Mouse (Mus musculus) heart, postnatal 0 days (tissue): Measurements from ENCODE around the gene Txndc17. TPM values are rescaled to one million over a fixed set of nuclear protein-coding genes. Genes with fewer than 3 reads are reported as not detected.

Experiments used
- ATAC-seq: fragments of 200-750 bp; cut with Nextera tagmentation; 2 replicates; pipeline ENCODE4 v1.8.0; 2017; ENCODE audit warnings: low read depth, moderate number of reproducible peaks, moderate library complexity; ENCODE audit not compliant: insufficient read depth
- DNase-seq: peaks from one replicate; pipeline ENCODE4 v3.0.0-alpha.2; 2016; ENCODE audit warnings: low spot score
- H3K27ac ChIP-seq: fragments of 300-500 bp; sonication (generic); 2 replicates; pipeline ENCODE4 v1.5.1; 2014; ENCODE audit warnings: low read depth, mild to moderate bottlenecking
- H3K27me3 ChIP-seq: fragments of 300-500 bp; sonication (generic); 2 replicates; pipeline ENCODE4 v1.6.1; 2014; ENCODE audit warnings: low read length, mixed read lengths; ENCODE audit not compliant: control insufficient read depth, insufficient read depth
- H3K36me3 ChIP-seq: fragments of 300-500 bp; sonication (generic); replicated peaks from 2 replicates; pipeline ENCODE4 v1.6.1; 2014; ENCODE audit warnings: low read length, mixed read lengths; ENCODE audit not compliant: control insufficient read depth, insufficient read depth
- H3K4me1 ChIP-seq: fragments of 300-500 bp; sonication (generic); 2 replicates; pipeline ENCODE4 v1.6.1; 2014; ENCODE audit warnings: antibody characterized with exemption; ENCODE audit not compliant: control insufficient read depth, insufficient read depth
- H3K4me2 ChIP-seq: fragments of 300-500 bp; sonication (generic); 2 replicates; pipeline ENCODE4 v1.6.1; 2014; ENCODE audit warnings: low read depth, mild to moderate bottlenecking, low read length, moderate library complexity
- H3K4me3 ChIP-seq: fragments of 300-500 bp; sonication (generic); 2 replicates; pipeline ENCODE4 v1.5.1; 2014; ENCODE audit warnings: low read depth, low read length
- H3K9ac ChIP-seq: fragments of 300-500 bp; sonication (generic); replicated peaks from 2 replicates; pipeline ENCODE4 v1.6.1; 2014; ENCODE audit warnings: low read depth, low read length, mixed read lengths
- H3K9me3 ChIP-seq: fragments of 300-500 bp; sonication (generic); replicated peaks from 2 replicates; pipeline ENCODE4 v1.6.1; 2016; ENCODE audit warnings: low read length; ENCODE audit not compliant: control insufficient read depth
- CTCF ChIP-seq: IDR thresholded peaks from 2 replicates; pipeline ENCODE4 v1.5.1; 2016; ENCODE audit warnings: antibody characterized with exemption, control low read depth, low read depth
- EP300 ChIP-seq: IDR thresholded peaks from 2 replicates; pipeline ENCODE4 v1.6.1; 2016; ENCODE audit warnings: antibody characterized with exemption, low read depth
- WGBS: fragments of 180-500 bp; shearing (Covaris S2); extraction: QIAGEN DNeasy Blood & Tissue Kit; methylation state at CpG from one replicate; pipeline ENCODE4 v1.1.7; 2014; 5-methylcytosine and 5-hydroxymethylcytosine counted together
- polyA plus RNA-seq: library from polyadenylated mRNA; unstranded; fragments of >200 nt; fragmentation: Nextera tagmentation; extraction: Ambion mirVana; gene quantifications from 2 replicates; pipeline ENCODE4 v1.2.1, GENCODE M21; 2015
- total RNA-seq: library from RNA; depleted of rRNA; stranded (reverse); fragments of >200 nt; gene quantifications from 2 replicates; pipeline ENCODE4 v1.2.3, GENCODE M21; 2014; ENCODE audit warnings: low replicate concordance

Txndc17 gene
- total and polyA plus RNA-seq, 2 experiments from 2014 or later, result 62.9 to 151 TPM

- H3K9ac ChIP-seq, result no peak overlapping the region
- no peak for ATAC-seq
- no peaks in the 10 kb centered on the region for H3K27me3 ChIP-seq
- H3K4me2 ChIP-seq, result no peak overlapping the region
- WGBS, result 59% methylated on average over 4 of the region's 4 CpGs
- H3K36me3 ChIP-seq, result no peaks in the 10 kb centered on the region; the same call in 1 of the 2 replicates
- H3K9me3 ChIP-seq, result no peaks in the 10 kb centered on the region
- H3K27ac ChIP-seq, result no peak overlapping the region
- no peak for DNase-seq
- TF ChIP-seq CTCF (no peak), EP300 (no peak)
- no peak overlapping the region for H3K4me3 ChIP-seq
- H3K4me1 ChIP-seq, result no peaks in the 10 kb centered on the region
Measured at GRCm38 (mm10) chr11:72223414-72223813, 16.1 kb downstream of the Txndc17 start.

GRCm38 (mm10) chr11:72224865-72225264 is 17.5 kb downstream of the Txndc17 start:
- DNase-seq (peak; percentile 63), ATAC-seq (peak; percentile 63)
- Histone ChIP-seq H3K27me3 (no peaks in the 10 kb centered on the region), H3K4me1 (no peaks in the 10 kb centered on the region), H3K9me3 (no peaks in the 10 kb centered on the region), H3K27ac (no peak overlapping the region), H3K4me2 (no peak overlapping the region), H3K36me3 (no peaks in the 10 kb centered on the region), H3K9ac (no peak overlapping the region), H3K4me3 (no peak overlapping the region)
- TF ChIP-seq CTCF (peak; percentile 93), EP300 (no peak)
- WGBS, result 9% methylated on average over 5 of the region's 5 CpGs

- Histone ChIP-seq H3K4me2 (no peak overlapping the region), H3K9me3 (no peaks in the 10 kb centered on the region), H3K36me3 (no peaks in the 10 kb centered on the region), H3K27me3 (no peaks in the 10 kb centered on the region), H3K4me3 (no peak overlapping the region), H3K9ac (no peak overlapping the region), H3K4me1 (no peaks in the 10 kb centered on the region), H3K27ac (no peak overlapping the region)
- TF ChIP-seq EP300 (no peak), CTCF (no peak)
- DNase-seq (no peak), ATAC-seq (no peak)
- WGBS, result 64% methylated on average over 10 of the region's 10 CpGs
Measured at GRCm38 (mm10) chr11:72226020-72226791, 18.9 kb downstream of the Txndc17 start.

- Histone ChIP-seq H3K36me3 (no peaks in the 10 kb centered on the region), H3K9ac (no peak overlapping the region), H3K27me3 (no peaks in the 10 kb centered on the region), H3K27ac (no peak overlapping the region), H3K4me2 (no peak overlapping the region), H3K4me3 (no peak overlapping the region), H3K9me3 (no peaks in the 10 kb centered on the region), H3K4me1 (no peaks in the 10 kb centered on the region)
- no peak for DNase-seq
- no peak for TF ChIP-seq EP300
- no peak for TF ChIP-seq CTCF
- no peak for ATAC-seq
- WGBS, result 83% methylated on average over 6 of the region's 6 CpGs
Measured at GRCm38 (mm10) chr11:72226901-72227300, 19.6 kb downstream of the Txndc17 start.

GRCm38 (mm10) chr11:72228513-72228912 is 21.2 kb downstream of the Txndc17 start:
- Histone ChIP-seq H3K27ac (no peak overlapping the region), H3K27me3 (no peaks in the 10 kb centered on the region), H3K4me1 (no peaks in the 10 kb centered on the region), H3K4me2 (no peak overlapping the region), H3K36me3 (no peaks in the 10 kb centered on the region), H3K9me3 (no peaks in the 10 kb centered on the region), H3K9ac (no peak overlapping the region), H3K4me3 (no peak overlapping the region)
- DNase-seq (no peak), ATAC-seq (no peak)
- 83% methylated on average over 4 of the region's 4 CpGs for WGBS
- TF ChIP-seq EP300, result no peak
- no peak for TF ChIP-seq CTCF

GRCm38 (mm10) chr11:72232068-72232467 is 24.7 kb downstream of the Txndc17 start:
- Histone ChIP-seq H3K9ac (no peak overlapping the region), H3K27ac (no peak overlapping the region), H3K9me3 (no peaks in the 10 kb centered on the region), H3K4me1 (no peaks in the 10 kb centered on the region), H3K4me3 (no peak overlapping the region), H3K4me2 (no peak overlapping the region), H3K36me3 (no peaks in the 10 kb centered on the region), H3K27me3 (no peaks in the 10 kb centered on the region)
- 78% methylated on average over 7 of the region's 7 CpGs for WGBS
- no peak for ATAC-seq
- DNase-seq, result no peak
- TF ChIP-seq CTCF (no peak), EP300 (no peak)
